Mouse (Mus musculus) erythroblast, embryonic 14.5 days (primary cell): ENCODE measurements at regions not wholly inside any gene's neighbourhood (a gene's known extent, or its start where the extent isn't known, plus 50 kb on each side); places are given as distances from the start of the nearest gene placed in this dataset.
"Not testable (repeated sequence)": the region's sequence is repeated elsewhere in the genome, so short reads cannot be mapped to it uniquely, and the experiment has no call there.

Source experiments
- GATA1 ChIP-seq: IDR thresholded peaks from 2 replicates; pipeline ENCODE4 v1.6.1; 2012; ENCODE audit warnings: low read length, inconsistent platforms, mixed read lengths
- TAL1 ChIP-seq: IDR thresholded peaks from 3 replicates; pipeline ENCODE4 v1.6.1; 2012; ENCODE audit warnings: low read length, inconsistent platforms, mixed read lengths

GRCm38 (mm10) chr15:8766208-8766607 is 55.6 kb upstream of the Slc1a3 start:
- not testable (repeated sequence) for TF ChIP-seq TAL1, GATA1
